Mouse (Mus musculus): Measurements from ENCODE around the gene Csad. TPM values are rescaled to one million over a fixed set of nuclear protein-coding genes. Genes with fewer than 3 reads are reported as not detected.

Csad gene
- polyA plus RNA-seq, 1 experiment from 2014 or later = 64.3 TPM

DNA sequence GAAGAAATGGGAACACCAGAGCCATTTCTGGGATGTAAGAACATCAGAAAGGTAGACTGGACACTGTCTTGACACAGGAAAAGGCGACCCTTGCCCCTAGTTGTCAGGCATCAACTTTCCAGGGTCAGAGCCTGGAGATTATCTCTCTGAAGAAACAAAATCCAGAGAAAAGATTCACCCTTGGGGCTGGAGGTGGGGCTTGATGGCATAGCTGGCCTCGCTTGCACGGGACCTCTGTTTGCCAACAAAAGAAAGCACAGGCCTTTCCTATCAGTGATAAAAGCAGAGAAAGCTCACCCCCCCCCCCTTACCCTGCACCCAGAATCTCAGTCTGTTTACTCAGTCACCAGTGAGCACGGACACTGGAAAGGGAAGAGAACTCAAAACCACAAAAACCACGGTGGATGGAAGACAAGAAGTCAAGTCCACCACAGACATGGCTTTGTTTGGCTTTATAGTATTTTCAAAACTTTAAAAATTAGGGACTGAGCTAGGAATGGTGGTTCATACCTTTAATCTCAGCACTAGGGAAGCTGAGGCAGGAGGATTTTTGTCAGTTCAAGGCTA, 11.6 kb downstream of the Csad start:
- 39% methylated on average over 5 of the region's 5 CpGs for WGBS
- no peak for ATAC-seq (ENCODE audit: insufficient read depth, low FRiP score, low read depth)
- peaks cover 9% of the 10 kb centered on the region; the same call in 1 of the 2 replicates for H3K4me1 ChIP-seq
- H3K9ac ChIP-seq = no peak overlapping the region
- H3K36me3 ChIP-seq = no peaks in the 10 kb centered on the region
- H3K27me3 ChIP-seq (replicated peaks) = no peaks in the 10 kb centered on the region
- no peak overlapping the region for H3K4me3 ChIP-seq (replicated peaks)
- no peaks in the 10 kb centered on the region for H3K9me3 ChIP-seq
- peak overlapping the region; percentile 19; the same call in 1 of the 2 replicates for H3K27ac ChIP-seq
- H3K4me2 ChIP-seq = no peak overlapping the region

DNA sequence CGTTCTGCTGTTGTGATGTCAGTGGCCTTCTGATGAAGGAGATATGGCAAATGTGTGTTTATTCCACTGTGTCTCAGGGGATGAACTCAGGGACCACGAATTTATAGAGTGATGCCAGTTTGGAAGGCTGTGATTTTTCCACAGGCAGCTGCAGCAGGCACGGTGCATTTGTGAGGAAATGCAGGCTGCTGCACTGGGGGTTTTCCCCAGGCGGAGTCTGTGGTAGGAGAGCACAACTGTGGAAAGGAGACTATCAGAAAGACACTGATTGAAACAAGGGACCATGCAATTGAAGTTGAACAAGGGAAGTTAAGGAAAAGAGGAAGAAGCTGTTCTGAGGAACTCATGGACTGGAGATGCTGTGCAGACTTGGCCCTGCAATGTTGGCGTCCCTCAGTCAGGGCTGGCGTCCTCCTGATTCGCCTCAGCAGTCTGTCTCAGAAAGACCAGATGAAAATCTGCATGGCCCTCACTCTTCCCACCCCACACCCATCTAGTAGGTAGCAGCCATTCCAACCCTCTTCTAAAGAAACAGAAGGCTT, 12.2 kb downstream of the Csad start:
- Histone ChIP-seq H3K27ac (peak overlapping the region; percentile 19; the same call in 1 of the 2 replicates), H3K9ac (no peak overlapping the region), H3K9me3 (no peaks in the 10 kb centered on the region), H3K36me3 (no peaks in the 10 kb centered on the region; the same call in 1 of the 2 replicates), H3K4me3 (replicated peaks) (no peak overlapping the region), H3K27me3 (replicated peaks) (no peaks in the 10 kb centered on the region), H3K4me1 (peaks cover 9% of the 10 kb centered on the region; the same call in 1 of the 2 replicates), H3K4me2 (no peak overlapping the region)
- WGBS = 56% methylated on average over 7 of the region's 7 CpGs
- no peak for ATAC-seq (ENCODE audit: insufficient read depth, low FRiP score, low read depth)

DNA sequence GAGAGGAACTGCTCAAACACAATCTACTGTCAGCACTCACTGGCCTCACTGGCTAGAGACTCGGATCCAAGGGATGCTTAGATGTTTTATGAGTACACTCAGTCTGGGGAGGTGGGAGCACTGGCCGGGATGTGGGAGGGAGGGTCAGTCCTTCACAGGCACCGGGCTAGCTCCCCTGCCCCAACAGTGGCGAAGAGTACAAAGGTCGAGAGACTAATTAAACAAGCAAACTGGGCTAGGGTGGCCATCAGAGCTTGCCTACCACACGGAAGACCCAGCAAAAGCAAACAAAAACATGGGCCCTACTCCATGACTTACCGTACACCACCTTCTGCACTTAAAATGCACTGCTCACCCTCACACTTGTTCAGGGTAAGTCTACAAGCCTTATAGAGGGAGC, 12.8 kb downstream of the Csad start:
- no peak overlapping the region for H3K4me2 ChIP-seq
- no peaks in the 10 kb centered on the region for H3K9me3 ChIP-seq
- H3K27me3 ChIP-seq (replicated peaks) = no peaks in the 10 kb centered on the region
- peak; percentile 6; the same call in 1 of the 2 replicates for ATAC-seq (ENCODE audit: insufficient read depth, low FRiP score, low read depth)
- H3K9ac ChIP-seq = no peak overlapping the region
- H3K4me1 ChIP-seq = peaks cover 9% of the 10 kb centered on the region; the same call in 1 of the 2 replicates
- WGBS = 44% methylated on average over 7 of the region's 7 CpGs
- no peak overlapping the region for H3K4me3 ChIP-seq (replicated peaks)
- no peaks in the 10 kb centered on the region; the same call in 1 of the 2 replicates for H3K36me3 ChIP-seq
- no peak overlapping the region for H3K27ac ChIP-seq

DNA sequence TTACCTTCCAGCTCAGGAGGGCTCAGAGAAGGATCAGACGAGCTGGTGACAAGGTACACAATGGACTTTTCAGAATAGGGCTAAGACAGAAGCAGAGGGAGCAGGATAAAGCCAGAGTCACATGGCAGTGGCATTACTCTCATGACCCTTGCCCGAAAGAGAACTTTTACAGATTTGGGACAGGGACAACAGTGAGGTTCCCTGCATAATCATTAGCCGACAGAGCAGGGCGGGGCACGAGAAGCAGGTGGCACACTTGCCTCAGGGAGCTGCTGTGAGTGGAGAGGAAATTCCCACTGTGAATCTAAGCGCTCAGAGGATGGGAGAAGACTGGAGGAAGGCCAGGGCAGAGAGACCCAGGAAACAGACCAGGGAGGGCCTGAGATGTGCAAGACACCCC, 15.6 kb downstream of the Csad start:
- peak; percentile 41 for ATAC-seq (ENCODE audit: insufficient read depth, low FRiP score, low read depth)
- Histone ChIP-seq H3K27ac (no peak overlapping the region), H3K9ac (no peak overlapping the region), H3K27me3 (replicated peaks) (no peaks in the 10 kb centered on the region), H3K4me3 (replicated peaks) (no peak overlapping the region), H3K36me3 (no peaks in the 10 kb centered on the region; the same call in 1 of the 2 replicates), H3K4me1 (peaks cover 9% of the 10 kb centered on the region; the same call in 1 of the 2 replicates), H3K9me3 (no peaks in the 10 kb centered on the region), H3K4me2 (no peak overlapping the region)
- 48% methylated on average over 6 of the region's 6 CpGs for WGBS

DNA sequence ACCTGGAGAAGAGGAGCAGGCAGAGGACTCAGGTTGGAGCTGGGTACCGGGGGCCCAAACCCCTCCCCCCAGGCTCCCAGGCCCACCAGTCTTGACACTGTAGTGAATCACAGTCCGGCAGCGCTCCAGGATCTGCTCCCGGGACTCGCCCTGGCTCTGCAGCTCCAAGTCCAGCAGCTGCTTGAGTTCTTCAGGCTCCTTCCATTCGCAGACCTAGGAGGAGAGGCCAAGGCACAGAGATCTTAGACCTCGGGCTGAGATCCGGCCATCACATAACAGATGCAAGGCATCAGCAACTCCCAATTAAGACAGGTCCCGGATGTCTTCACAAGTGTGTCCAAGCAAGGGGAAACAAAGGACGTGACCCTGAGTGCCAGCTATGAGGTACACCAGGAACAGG, 16.4 kb downstream of the Csad start:
- Histone ChIP-seq H3K27me3 (replicated peaks) (no peaks in the 10 kb centered on the region), H3K4me1 (peaks cover 9% of the 10 kb centered on the region; the same call in 1 of the 2 replicates), H3K27ac (no peak overlapping the region), H3K9ac (no peak overlapping the region), H3K36me3 (no peaks in the 10 kb centered on the region; the same call in 1 of the 2 replicates), H3K4me2 (no peak overlapping the region), H3K9me3 (no peaks in the 10 kb centered on the region), H3K4me3 (replicated peaks) (no peak overlapping the region)
- WGBS = 75% methylated on average over 10 of the region's 10 CpGs
- ATAC-seq (ENCODE audit: insufficient read depth, low FRiP score, low read depth) = no peak

DNA sequence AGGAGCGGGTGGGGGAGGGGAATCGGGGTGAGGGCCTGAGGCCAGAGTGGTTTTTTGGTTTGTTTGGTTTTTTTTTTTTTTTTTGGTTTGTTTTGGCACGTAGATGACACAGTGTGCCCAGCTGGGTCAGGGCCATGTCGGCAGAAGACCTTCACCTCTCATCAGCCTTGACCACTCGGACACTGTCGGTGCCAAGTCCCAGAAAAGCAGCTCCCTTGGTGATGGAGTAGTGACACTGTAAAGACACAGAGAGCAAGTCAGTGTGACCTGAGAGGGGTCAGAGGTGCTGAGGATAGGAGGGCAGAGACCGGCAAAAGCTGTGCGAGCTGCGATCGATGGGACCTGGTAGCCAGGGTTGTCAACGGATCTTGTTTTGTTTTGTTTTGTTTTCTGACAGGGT, 18.3 kb downstream of the Csad start:
- no peak for ATAC-seq (ENCODE audit: insufficient read depth, low FRiP score, low read depth)
- peaks cover 3% of the 10 kb centered on the region; the same call in 1 of the 2 replicates for H3K36me3 ChIP-seq
- no peak overlapping the region for H3K27ac ChIP-seq
- no peak overlapping the region for H3K4me3 ChIP-seq (replicated peaks)
- H3K9me3 ChIP-seq = no peaks in the 10 kb centered on the region
- WGBS = 76% methylated on average over 11 of the region's 11 CpGs
- H3K27me3 ChIP-seq (replicated peaks) = no peaks in the 10 kb centered on the region
- no peak overlapping the region for H3K9ac ChIP-seq
- H3K4me1 ChIP-seq = no peaks in the 10 kb centered on the region; the same call in 1 of the 2 replicates
- H3K4me2 ChIP-seq = no peak overlapping the region

DNA sequence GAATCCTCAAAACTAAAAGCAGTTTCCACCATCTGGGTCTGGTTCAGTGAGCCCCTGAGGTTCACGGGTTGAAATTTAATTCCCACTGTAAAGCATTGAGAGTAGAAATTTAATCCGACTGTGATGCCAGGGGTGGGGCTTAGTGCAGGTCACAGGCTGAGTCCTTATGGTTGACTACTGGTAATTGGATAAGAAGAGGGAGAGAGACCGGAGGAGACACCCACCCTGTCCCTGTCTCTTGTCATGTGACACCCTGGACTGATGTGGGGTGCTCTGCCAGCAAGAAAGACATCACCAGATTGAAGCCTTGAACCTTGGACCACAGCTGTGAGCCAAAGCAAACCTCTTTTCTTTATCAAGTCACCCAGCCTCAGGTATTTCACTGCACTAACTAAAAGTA, 21.4 kb downstream of the Csad start:
- H3K4me1 ChIP-seq = no peaks in the 10 kb centered on the region
- H3K4me3 ChIP-seq (replicated peaks) = no peak overlapping the region
- no peak overlapping the region for H3K4me2 ChIP-seq
- no peaks in the 10 kb centered on the region for H3K27me3 ChIP-seq (replicated peaks)
- H3K27ac ChIP-seq = no peak overlapping the region
- no peaks in the 10 kb centered on the region for H3K9me3 ChIP-seq
- no peak for ATAC-seq (ENCODE audit: insufficient read depth, low FRiP score, low read depth)
- no peak overlapping the region for H3K9ac ChIP-seq
- 85% methylated on average over 3 of the region's 3 CpGs for WGBS
- H3K36me3 ChIP-seq = peaks cover 3% of the 10 kb centered on the region; the same call in 1 of the 2 replicates

DNA sequence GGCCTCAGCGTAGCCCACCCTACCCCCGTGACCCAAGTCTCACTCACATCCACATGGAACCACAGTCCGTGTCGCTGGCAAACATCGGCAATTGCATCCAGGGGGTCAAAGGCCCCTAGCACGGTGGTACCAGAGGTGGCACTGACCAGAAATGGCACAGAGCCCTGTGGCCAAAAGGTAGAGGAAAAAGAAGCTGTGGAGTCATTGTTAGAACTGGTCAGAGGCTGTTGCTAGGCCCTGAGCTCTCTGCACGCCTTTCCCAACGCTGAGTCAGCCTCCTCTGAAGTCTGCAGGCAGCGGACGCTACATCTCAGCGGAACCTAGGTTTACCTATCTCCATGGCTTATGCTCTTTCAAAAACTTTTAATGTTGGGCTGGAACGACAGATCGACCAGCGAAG, 24.6 kb downstream of the Csad start:
- Histone ChIP-seq H3K4me2 (no peak overlapping the region), H3K4me3 (replicated peaks) (no peak overlapping the region), H3K9me3 (no peaks in the 10 kb centered on the region), H3K27me3 (replicated peaks) (no peaks in the 10 kb centered on the region), H3K9ac (no peak overlapping the region), H3K36me3 (peaks cover 8% of the 10 kb centered on the region), H3K4me1 (no peaks in the 10 kb centered on the region), H3K27ac (no peak overlapping the region)
- no peak for ATAC-seq (ENCODE audit: insufficient read depth, low FRiP score, low read depth)
- 91% methylated on average over 14 of the region's 14 CpGs for WGBS

DNA sequence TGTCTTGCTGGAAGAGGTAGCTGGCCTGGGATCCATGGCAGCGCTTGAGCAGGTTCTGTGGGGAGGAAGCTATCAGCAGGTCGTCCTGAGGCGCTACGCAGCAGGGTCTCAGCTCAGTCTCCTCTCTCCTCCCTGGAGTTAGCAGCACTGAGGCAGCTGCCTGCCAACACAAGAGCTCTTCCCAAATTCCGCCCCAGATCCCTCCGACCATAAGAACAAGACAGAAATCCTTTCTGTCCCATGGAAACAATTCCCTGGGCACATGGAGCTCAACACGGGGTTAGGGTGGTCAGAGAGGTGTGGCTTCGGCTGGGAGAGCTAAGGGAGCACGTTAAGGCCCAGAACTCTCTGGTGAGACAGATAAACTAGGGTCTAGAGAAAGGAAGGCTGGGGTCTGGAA, 25.4 kb downstream of the Csad start:
- WGBS = 80% methylated on average over 9 of the region's 9 CpGs
- Histone ChIP-seq H3K9ac (no peak overlapping the region), H3K36me3 (peaks cover 9% of the 10 kb centered on the region; the same call in 1 of the 2 replicates), H3K9me3 (no peaks in the 10 kb centered on the region), H3K27ac (no peak overlapping the region), H3K4me2 (no peak overlapping the region), H3K4me3 (replicated peaks) (no peak overlapping the region), H3K27me3 (replicated peaks) (no peaks in the 10 kb centered on the region), H3K4me1 (no peaks in the 10 kb centered on the region)
- ATAC-seq (ENCODE audit: insufficient read depth, low FRiP score, low read depth) = no peak

DNA sequence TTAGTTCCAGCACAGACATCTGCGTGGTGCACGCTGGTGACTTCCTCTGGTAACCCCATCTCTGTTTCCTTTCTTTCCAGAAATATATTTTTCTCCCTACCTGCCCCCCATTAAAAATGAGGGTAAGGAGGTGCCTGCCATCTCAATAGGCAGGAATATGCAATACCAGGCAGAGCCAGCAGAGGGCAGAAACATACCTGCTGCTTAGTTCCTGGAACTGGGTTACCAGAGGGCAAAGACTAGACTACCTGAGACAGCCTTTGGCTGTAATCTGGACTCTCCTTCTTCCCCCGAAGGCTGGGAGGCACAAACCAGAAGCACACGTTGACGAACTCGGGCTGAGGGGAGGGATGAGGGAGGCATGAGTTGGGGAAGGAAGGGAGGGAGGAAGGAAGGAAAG, 26.2 kb downstream of the Csad start:
- Histone ChIP-seq H3K9ac (no peak overlapping the region), H3K9me3 (no peaks in the 10 kb centered on the region), H3K4me2 (no peak overlapping the region), H3K27ac (no peak overlapping the region), H3K36me3 (peaks cover 9% of the 10 kb centered on the region; the same call in 1 of the 2 replicates), H3K27me3 (replicated peaks) (no peaks in the 10 kb centered on the region), H3K4me3 (replicated peaks) (no peak overlapping the region), H3K4me1 (no peaks in the 10 kb centered on the region)
- peak; percentile 59; the same call in 1 of the 2 replicates for ATAC-seq (ENCODE audit: insufficient read depth, low FRiP score, low read depth)
- WGBS = 13% methylated on average over 6 of the region's 6 CpGs

DNA sequence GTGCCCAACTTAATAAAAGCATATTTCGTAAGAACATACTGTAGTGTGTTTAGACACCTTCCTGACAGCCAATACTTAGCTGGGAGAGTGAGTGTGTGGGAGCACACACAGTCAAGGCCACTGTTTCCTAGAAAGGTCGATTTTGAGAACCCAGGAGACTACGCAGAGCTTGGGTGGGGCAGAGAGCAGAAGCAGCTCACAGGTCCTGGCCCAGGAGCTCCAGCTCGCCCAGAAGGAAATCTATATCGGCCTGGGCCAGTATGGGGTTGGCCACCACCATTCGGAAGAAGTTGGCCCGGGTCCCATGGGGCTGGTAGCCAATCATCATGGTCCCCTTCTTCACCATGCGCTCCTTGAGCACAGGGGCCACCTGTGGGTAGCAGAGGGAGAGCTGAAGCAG, 27.1 kb downstream of the Csad start:
- Histone ChIP-seq H3K27me3 (replicated peaks) (no peaks in the 10 kb centered on the region), H3K4me2 (no peak overlapping the region), H3K27ac (no peak overlapping the region), H3K36me3 (peaks cover 9% of the 10 kb centered on the region; the same call in 1 of the 2 replicates), H3K4me1 (no peaks in the 10 kb centered on the region), H3K9me3 (no peaks in the 10 kb centered on the region), H3K4me3 (replicated peaks) (no peak overlapping the region), H3K9ac (no peak overlapping the region)
- 83% methylated on average over 8 of the region's 8 CpGs for WGBS
- no peak for ATAC-seq (ENCODE audit: insufficient read depth, low FRiP score, low read depth)

DNA sequence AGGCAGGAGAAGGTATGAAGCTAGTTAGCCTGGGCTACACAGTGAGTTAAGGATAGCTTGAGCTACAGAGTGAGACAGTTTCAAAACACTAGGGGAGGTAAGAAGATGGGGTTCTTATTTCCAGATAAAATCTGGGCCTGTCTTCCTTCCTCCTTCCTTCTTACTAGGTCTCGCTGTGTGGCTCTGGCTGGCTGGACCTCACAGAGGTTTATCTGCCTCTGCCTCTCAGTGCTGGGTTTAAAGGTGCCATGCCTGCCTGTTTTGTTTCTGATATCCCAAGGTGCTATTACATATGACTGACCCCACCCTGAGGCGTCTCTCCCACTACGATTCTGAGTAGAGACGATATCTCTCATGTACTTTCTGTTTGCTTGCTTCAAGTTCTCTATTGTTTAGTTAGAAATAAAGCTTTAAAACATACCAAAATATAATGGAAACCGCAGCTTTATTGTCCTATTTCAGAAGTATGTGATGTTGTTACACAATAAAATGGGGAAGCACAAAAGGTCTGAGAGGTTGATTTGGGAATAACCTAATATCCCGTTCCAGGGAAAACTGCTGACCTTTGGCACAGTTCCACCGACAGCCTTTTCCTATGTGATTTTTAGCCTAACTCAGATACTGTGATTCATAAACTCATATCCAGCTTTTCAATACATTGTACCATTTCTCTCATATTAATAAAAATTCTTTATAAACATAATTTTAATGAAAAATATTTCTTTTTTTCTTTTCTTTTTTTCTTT, 27.8 kb downstream of the Csad start:
- H3K27me3 ChIP-seq (replicated peaks) = no peaks in the 10 kb centered on the region
- no peak overlapping the region for H3K9ac ChIP-seq
- WGBS = 81% methylated on average over 7 of the region's 7 CpGs
- no peak overlapping the region for H3K4me3 ChIP-seq (replicated peaks)
- peaks cover 9% of the 10 kb centered on the region; the same call in 1 of the 2 replicates for H3K36me3 ChIP-seq
- no peak overlapping the region for H3K27ac ChIP-seq
- no peak for ATAC-seq (ENCODE audit: insufficient read depth, low FRiP score, low read depth)
- H3K9me3 ChIP-seq = no peaks in the 10 kb centered on the region
- no peaks in the 10 kb centered on the region for H3K4me1 ChIP-seq
- no peak overlapping the region for H3K4me2 ChIP-seq
